Mouse (Mus musculus) right cerebral cortex, adult 18-20 months (tissue): ENCODE data around the gene Cyb5b.

ENCODE experiments used
- DNase-seq: peaks from one replicate; pipeline ENCODE4 v3.0.0; 2022; ENCODE audit warnings: mixed read lengths

The Cyb5b gene

GRCm38 (mm10) chr8:107233718-107234117, 83.3 kb downstream of the Cyb5b start:
- DNase-seq = no peak
